In the genomic region with DNA sequence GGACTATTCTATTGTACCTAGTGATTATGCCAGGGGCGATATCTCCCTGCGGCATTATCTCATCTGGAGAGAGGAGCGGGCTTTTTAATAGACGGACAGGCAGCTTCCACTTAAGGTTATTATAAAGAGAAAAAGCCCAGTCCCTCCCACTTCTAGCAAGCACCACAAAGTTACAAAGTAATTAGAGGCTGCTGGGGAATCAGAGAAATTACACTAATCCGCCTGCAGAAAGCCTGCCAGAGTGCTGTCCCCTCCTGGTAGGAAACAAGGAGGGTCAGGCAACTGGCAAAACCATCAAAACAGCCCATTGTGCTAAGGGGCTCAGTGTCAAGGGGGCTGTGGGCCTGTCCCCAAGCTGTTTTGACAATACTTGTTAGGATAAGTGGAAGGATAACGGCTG, we compare ENCODE assay signal across 20 mouse cellular contexts.
A peak's percentile ranks its signal among the peaks of the same experiment; 100 is the strongest.
DNase-seq lines count a peak whose midpoint lies in the region; ATAC-seq lines count a peak whose summit lies in the region.
"Had no signal": no experiment of that assay in that cellular context is flagged by ENCODE, and none has a peak within 500 bp of the region (broad histone marks: within the 10 kb centered on the region; RNA-seq: fewer than 3 reads in every experiment).

No protein-coding gene starts in this region.

- ATAC-seq in midbrain, embryonic 13.5 days, result no peak
- no peak for ATAC-seq in midbrain, embryonic 16.5 days
- peak; percentile 40; the same call in 1 of the 2 replicates for ATAC-seq in forebrain, embryonic 11.5 days (replicated peaks; ENCODE audit: low FRiP score)
- peak; percentile 23; the same call in 1 of the 2 replicates for ATAC-seq in forebrain, embryonic 15.5 days (replicated peaks)
- ATAC-seq: hindbrain, postnatal 0 days had no signal

- 24% methylated on average over 6 of the region's 6 CpGs for WGBS in midbrain, embryonic 13.5 days
- WGBS in midbrain, embryonic 16.5 days, result 14% methylated on average over 6 of the region's 6 CpGs
- 6% methylated on average over 6 of the region's 6 CpGs for WGBS in forebrain, embryonic 11.5 days
- WGBS in forebrain, embryonic 15.5 days, result 1% methylated on average over 6 of the region's 6 CpGs

- H3K27ac ChIP-seq in midbrain, embryonic 13.5 days, result 0 out of 2 replicates have a peak overlapping the region, but pooled peaks have one; percentile 25
- H3K27ac ChIP-seq in midbrain, embryonic 16.5 days (ENCODE audit: low read length), result no peak overlapping the region
- no peak overlapping the region for H3K27ac ChIP-seq in forebrain, embryonic 11.5 days (ENCODE audit: low read depth, low read length)
- no peak overlapping the region for H3K27ac ChIP-seq in forebrain, embryonic 15.5 days (replicated peaks)
- H3K27ac ChIP-seq: embryonic facial prominence, embryonic 13.5 days; heart, adult 2 months; heart, embryonic 15.5 days; hindbrain, postnatal 0 days had no signal

- H3K9me3 ChIP-seq in midbrain, embryonic 13.5 days, result no peaks in the 10 kb centered on the region
- H3K9me3 ChIP-seq in midbrain, embryonic 16.5 days (replicated peaks; ENCODE audit: control insufficient read depth, low read length, poor library complexity, severe bottlenecking), result no peaks in the 10 kb centered on the region
- no peaks in the 10 kb centered on the region for H3K9me3 ChIP-seq in forebrain, embryonic 11.5 days (ENCODE audit: control insufficient read depth, low read length)
- no peaks in the 10 kb centered on the region for H3K9me3 ChIP-seq in forebrain, embryonic 15.5 days
- H3K9me3 ChIP-seq: embryonic facial prominence, embryonic 13.5 days; heart, embryonic 15.5 days; hindbrain, embryonic 13.5 days had no signal

- H3K27me3 ChIP-seq in midbrain, embryonic 13.5 days, result peaks cover 46% of the 10 kb centered on the region
- H3K27me3 ChIP-seq in midbrain, embryonic 16.5 days (ENCODE audit: control insufficient read depth, insufficient read depth, low read depth, low read length), result peaks cover 6% of the 10 kb centered on the region; the same call in 1 of the 2 replicates
- peaks cover 52% of the 10 kb centered on the region for H3K27me3 ChIP-seq in forebrain, embryonic 11.5 days (ENCODE audit: control insufficient read depth, insufficient read depth, low read length)
- H3K27me3 ChIP-seq in forebrain, embryonic 15.5 days, result peaks cover 43% of the 10 kb centered on the region
- H3K27me3 ChIP-seq: heart, embryonic 15.5 days had no signal

- H3K4me3 ChIP-seq in midbrain, embryonic 13.5 days (replicated peaks), result no peak overlapping the region
- no peak overlapping the region for H3K4me3 ChIP-seq in midbrain, embryonic 16.5 days (ENCODE audit: low read depth, low read length)
- no peak overlapping the region for H3K4me3 ChIP-seq in forebrain, embryonic 11.5 days (ENCODE audit: low read depth, low read length)
- no peak overlapping the region for H3K4me3 ChIP-seq in forebrain, embryonic 15.5 days
- H3K4me3 ChIP-seq: embryonic facial prominence, embryonic 13.5 days; heart, adult 2 months; heart, embryonic 15.5 days; hindbrain, embryonic 13.5 days had no signal

- no peak for DNase-seq in forebrain, embryonic 11.5 days (ENCODE audit: low spot score)
- DNase-seq in retina, postnatal 1 day, result peak; percentile 49
- DNase-seq in cerebellum, postnatal 36 days, result no peak
- DNase-seq in cerebellum, adult 9-10 months, result no peak
- DNase-seq: adrenal gland, adult 2 months; adrenal gland, postnatal 25 days; cerebellum, adult 2 months; cerebellum, postnatal 14 days; gastrocnemius, postnatal 10 days; heart, adult 2 months; heart, postnatal 14 days; kidney, adult 11 months had no signal

- H3K4me2 ChIP-seq in midbrain, embryonic 13.5 days (replicated peaks), result no peak overlapping the region
- no peak overlapping the region for H3K4me2 ChIP-seq in midbrain, embryonic 16.5 days (ENCODE audit: low read length)
- no peak overlapping the region for H3K4me2 ChIP-seq in forebrain, embryonic 11.5 days (ENCODE audit: low read depth, low read length, severe bottlenecking)
- H3K4me2 ChIP-seq in forebrain, embryonic 15.5 days (replicated peaks), result no peak overlapping the region
- H3K4me2 ChIP-seq: embryonic facial prominence, embryonic 13.5 days; heart, embryonic 11.5 days; heart, embryonic 15.5 days; hindbrain, embryonic 13.5 days had no signal

- H3K36me3 ChIP-seq in midbrain, embryonic 13.5 days, result no peaks in the 10 kb centered on the region
- no peaks in the 10 kb centered on the region for H3K36me3 ChIP-seq in midbrain, embryonic 16.5 days (ENCODE audit: control insufficient read depth, insufficient read depth, low read length)
- H3K36me3 ChIP-seq in forebrain, embryonic 11.5 days (ENCODE audit: control insufficient read depth, insufficient read depth, low read length), result no peaks in the 10 kb centered on the region
- H3K36me3 ChIP-seq in forebrain, embryonic 15.5 days, result no peaks in the 10 kb centered on the region
- H3K36me3 ChIP-seq: embryonic facial prominence, embryonic 13.5 days; heart, embryonic 15.5 days; hindbrain, embryonic 13.5 days had no signal

- H3K4me1 ChIP-seq in midbrain, embryonic 13.5 days (replicated peaks), result peaks cover 18% of the 10 kb centered on the region
- 0 out of 2 replicates have a peak, but pooled peaks cover 4% of the 10 kb centered on the region for H3K4me1 ChIP-seq in midbrain, embryonic 16.5 days (ENCODE audit: control insufficient read depth, insufficient read depth, low read length)
- H3K4me1 ChIP-seq in forebrain, embryonic 11.5 days (replicated peaks; ENCODE audit: control insufficient read depth, insufficient read depth, low read length), result peaks cover 16% of the 10 kb centered on the region
- peaks cover 17% of the 10 kb centered on the region for H3K4me1 ChIP-seq in forebrain, embryonic 15.5 days
- H3K4me1 ChIP-seq: embryonic facial prominence, embryonic 13.5 days; heart, embryonic 15.5 days had no signal

- no peak overlapping the region for H3K9ac ChIP-seq in midbrain, embryonic 13.5 days (replicated peaks)
- H3K9ac ChIP-seq in midbrain, embryonic 16.5 days (ENCODE audit: low read depth, low read length), result no peak overlapping the region; the same call in 1 of the 2 replicates
- H3K9ac ChIP-seq in forebrain, embryonic 11.5 days (ENCODE audit: low read length), result no peak overlapping the region
- no peak overlapping the region for H3K9ac ChIP-seq in forebrain, embryonic 15.5 days (replicated peaks)
- H3K9ac ChIP-seq: embryonic facial prominence, embryonic 13.5 days; heart, embryonic 15.5 days; hindbrain, embryonic 13.5 days had no signal

Comparison
In these comparisons a context has a peak if more than half of its experiments do, and no peak if none do; other contexts are left out.
1. ATAC-seq: peak in forebrain, embryonic 11.5 days (single experiment) and forebrain, embryonic 15.5 days (single experiment); none in midbrain, embryonic 13.5 days (single experiment) and midbrain, embryonic 16.5 days (single experiment).